Mouse (Mus musculus): ENCODE results near the gene Ddx5.
"Not testable (repeated sequence)": the region's sequence is repeated elsewhere in the genome, so short reads cannot be mapped to it uniquely, and the experiment has no call there.

DNA sequence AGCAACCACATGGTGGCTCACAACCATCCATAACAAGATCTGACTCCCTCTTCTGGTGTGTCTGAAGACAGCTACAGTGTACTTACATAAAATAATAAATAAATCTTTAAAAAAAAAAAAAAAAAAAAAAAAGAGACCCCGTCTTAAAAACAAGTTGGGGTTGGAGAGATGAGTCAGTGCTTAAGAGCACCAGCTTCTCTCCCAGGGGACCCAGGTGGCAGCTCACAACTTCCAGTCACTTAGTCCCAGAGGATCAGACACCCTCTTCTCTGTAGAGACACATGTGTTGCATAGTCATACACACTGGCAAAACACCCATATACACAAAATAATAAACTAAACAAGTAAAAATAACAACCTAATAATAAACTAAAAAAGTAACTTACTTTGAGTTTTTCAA, 18.5 kb upstream of the Ddx5 start:
- TF ChIP-seq GATA1, TAL1 (IDR thresholded peaks at IDR 0.05; ENCODE audit: low read length): not testable (repeated sequence)
